Comparison of ENCODE assay signal across 12 mouse cellular contexts in genomic region chr11:53637046-53637802, GRCm38 (mm10). TPM values are rescaled to one million over a fixed set of nuclear protein-coding genes. Genes with fewer than 3 reads are reported as not detected.
DNase-seq lines count a peak whose midpoint lies in the region; ATAC-seq and TF ChIP-seq lines count a peak whose summit lies in the region.
"Had no signal": no experiment of that assay in that cellular context is flagged by ENCODE, and none has a peak within 500 bp of the region (broad histone marks: within the 10 kb centered on the region; RNA-seq: fewer than 3 reads in every experiment).

No protein-coding gene starts in this region.

- peaks cover 18% of the 10 kb centered on the region for H3K4me1 ChIP-seq in hindbrain, embryonic 10.5 days (replicated peaks)
- peaks cover 12% of the 10 kb centered on the region for H3K4me1 ChIP-seq in hindbrain, embryonic 16.5 days (ENCODE audit: control insufficient read depth, insufficient read depth, low read depth, low read length)
- peaks cover 39 to 79% of the 10 kb centered on the region in 2 experiments for H3K4me1 ChIP-seq in CH12.LX (ENCODE audit: control insufficient read depth in 1 of 2, insufficient read depth in 2 of 2)
- peaks cover 0 to 14% of the 10 kb centered on the region in 2 experiments; a peak in 1 of 4 replicates for H3K4me1 ChIP-seq in ES-E14 (ENCODE audit: control insufficient read depth in 2 of 2, insufficient read depth in 2 of 2, low read length in 2 of 2, poor library complexity in 1 of 2)
- peaks cover 6% of the 10 kb centered on the region; the same call in 1 of the 2 replicates for H3K4me1 ChIP-seq in hindbrain, postnatal 0 days (ENCODE audit: insufficient read depth, low read length)

- no peak for TF ChIP-seq EP300 in CH12.LX (IDR thresholded peaks at IDR 0.05; ENCODE audit: low read length)

- no peak for TF ChIP-seq POLR2A in CH12.LX (IDR thresholded peaks at IDR 0.05; ENCODE audit: low read depth, low read length)

- H3K4me3 ChIP-seq in hindbrain, embryonic 10.5 days = no peak overlapping the region
- H3K4me3 ChIP-seq in hindbrain, embryonic 16.5 days (ENCODE audit: low read length) = no peak overlapping the region
- H3K4me3 ChIP-seq in CH12.LX (replicated peaks in 1 of 3; ENCODE audit: low read depth in 2 of 3, low read length in 2 of 3, poor library complexity in 1 of 3) (peak overlapping the region; percentile 21 to 37 (median 25)), ES-E14 (ENCODE audit: insufficient read depth in 1 of 2, low read depth in 1 of 2, low read length in 2 of 2, poor library complexity in 1 of 2, severe bottlenecking in 1 of 2) (no peak overlapping the region)
- no peak overlapping the region for H3K4me3 ChIP-seq in hindbrain, postnatal 0 days (ENCODE audit: low read length)

- H3K27ac ChIP-seq in hindbrain, embryonic 10.5 days = no peak overlapping the region
- no peak overlapping the region for H3K27ac ChIP-seq in hindbrain, embryonic 16.5 days (ENCODE audit: low read depth, low read length)
- H3K27ac ChIP-seq in CH12.LX (ENCODE audit: insufficient read depth, low read depth) = peak overlapping the region; percentile 75
- no peak overlapping the region for H3K27ac ChIP-seq in ES-E14 (ENCODE audit: insufficient read depth, low read depth, low read length, poor library complexity, severe bottlenecking)
- no peak overlapping the region for H3K27ac ChIP-seq in hindbrain, postnatal 0 days
- H3K27ac ChIP-seq: left cerebral cortex, adult 2 months had no signal

- no peak for TF ChIP-seq CTCF in CH12.LX (conservative IDR thresholded peaks at IDR 0.05 in 1 of 2, IDR thresholded peaks at IDR 0.05 in 1 of 2; ENCODE audit: low read depth in 2 of 2, low read length in 2 of 2)
- TF ChIP-seq CTCF in hindbrain, postnatal 0 days (IDR thresholded peaks at IDR 0.05; ENCODE audit: low read depth) = no peak

- no peak for TF ChIP-seq RAD21 in CH12.LX (IDR thresholded peaks at IDR 0.05; ENCODE audit: low read depth, low read length)

- peak; percentile 38 for DNase-seq in hindbrain, embryonic 10.5 days (ENCODE audit: low spot score)
- DNase-seq in CH12.LX (ENCODE audit: extremely low read depth) (no peak), ES-E14 (ENCODE audit: low read depth, low spot score) (peak; percentile 48)
- DNase-seq in hindbrain, postnatal 0 days (ENCODE audit: low spot score) = peak; percentile 37
- DNase-seq in cerebellum, postnatal 36 days = no peak
- DNase-seq: adrenal gland, postnatal 36 days; cerebellum, adult 9-11 months had no signal

- H3K9ac ChIP-seq in hindbrain, embryonic 16.5 days (ENCODE audit: low read depth, low read length) = no peak overlapping the region
- H3K9ac ChIP-seq in CH12.LX (ENCODE audit: insufficient read depth, low read depth) = peak overlapping the region; percentile 64
- H3K9ac ChIP-seq in ES-E14 (ENCODE audit: insufficient read depth, low read depth, low read length, poor library complexity, severe bottlenecking) = no peak overlapping the region
- H3K9ac ChIP-seq in hindbrain, postnatal 0 days (replicated peaks; ENCODE audit: low read length) = no peak overlapping the region

- ATAC-seq in hindbrain, embryonic 16.5 days = no peak
- ATAC-seq in hindbrain, postnatal 0 days = no peak
- no peak for ATAC-seq in megakaryocyte, adult 5-6 weeks (ENCODE audit: poor library complexity, severe bottlenecking)

- in situ Hi-C loops in CH12.LX (cut with MboI; ENCODE audit: low pct_ligation_motif_present, low pct_unique_long_range_greater_than_20kb, low sequenced_read_pairs) (no loop called here), ES-E14 (cut with MboI; ENCODE audit: low sequenced_read_pairs in 2 of 2, unreplicated experiment in 2 of 2) (no loop called here)

- H3K36me3 ChIP-seq in hindbrain, embryonic 10.5 days = no peaks in the 10 kb centered on the region
- H3K36me3 ChIP-seq in hindbrain, embryonic 16.5 days (ENCODE audit: control insufficient read depth, insufficient read depth, low read length) = no peaks in the 10 kb centered on the region
- H3K36me3 ChIP-seq in CH12.LX (replicated peaks in 1 of 2; ENCODE audit: control insufficient read depth in 1 of 2, insufficient read depth in 1 of 2, low read length in 1 of 2) (peaks cover 0 to 21% of the 10 kb centered on the region in 2 experiments), ES-E14 (ENCODE audit: control insufficient read depth, insufficient read depth, low read length, poor library complexity, severe bottlenecking) (no peaks in the 10 kb centered on the region)
- H3K36me3 ChIP-seq in hindbrain, postnatal 0 days (ENCODE audit: insufficient read depth, low read length) = no peaks in the 10 kb centered on the region

- H3K79me2 ChIP-seq in CH12.LX (replicated peaks; ENCODE audit: control insufficient read depth, extremely low read depth, insufficient read depth, poor library complexity, severe bottlenecking) = no peaks in the 10 kb centered on the region

- 24% methylated on average over 21 of the region's 21 CpGs for WGBS in hindbrain, embryonic 10.5 days
- 20% methylated on average over 21 of the region's 21 CpGs for WGBS in hindbrain, embryonic 16.5 days
- WGBS in hindbrain, postnatal 0 days = 26% methylated on average over 21 of the region's 21 CpGs

- dilution Hi-C loops in CH12.LX (cut with MboI; ENCODE audit: extremely low pct_ligation_motif_present, extremely low pct_unique_long_range_greater_than_20kb, low sequenced_read_pairs) = no loop called here

- H3K4me2 ChIP-seq in hindbrain, embryonic 16.5 days (ENCODE audit: low read length) = no peak overlapping the region
- H3K4me2 ChIP-seq in CH12.LX (ENCODE audit: insufficient read depth, low read depth, poor library complexity, severe bottlenecking) = peak overlapping the region; percentile 93
- no peak overlapping the region; the same call in 1 of the 2 replicates for H3K4me2 ChIP-seq in hindbrain, postnatal 0 days (ENCODE audit: low read depth, low read length)

- H3K9me3 ChIP-seq in hindbrain, embryonic 10.5 days = no peaks in the 10 kb centered on the region
- no peaks in the 10 kb centered on the region for H3K9me3 ChIP-seq in hindbrain, embryonic 16.5 days (ENCODE audit: control insufficient read depth, low read length)
- peaks cover 1% of the 10 kb centered on the region for H3K9me3 ChIP-seq in CH12.LX (replicated peaks; ENCODE audit: low read length)
- H3K9me3 ChIP-seq in ES-E14 (ENCODE audit: control insufficient read depth, insufficient read depth, low read depth, low read length) = no peaks in the 10 kb centered on the region
- no peaks in the 10 kb centered on the region for H3K9me3 ChIP-seq in hindbrain, postnatal 0 days (ENCODE audit: low read length)

- H3K27me3 ChIP-seq in hindbrain, embryonic 10.5 days (ENCODE audit: insufficient read depth, poor library complexity, severe bottlenecking) = peaks cover 49% of the 10 kb centered on the region
- peaks cover 9% of the 10 kb centered on the region for H3K27me3 ChIP-seq in hindbrain, embryonic 16.5 days (replicated peaks; ENCODE audit: control insufficient read depth, insufficient read depth, low read length)
- no peaks in the 10 kb centered on the region for H3K27me3 ChIP-seq in CH12.LX (replicated peaks)
- no peaks in the 10 kb centered on the region for H3K27me3 ChIP-seq in hindbrain, postnatal 0 days (ENCODE audit: insufficient read depth, low read length)

TF ChIP-seq in CH12.LX, 34 proteins besides CTCF, POLR2A, EP300 and RAD21:
- no peak for TF ChIP-seq ZMIZ1 (IDR thresholded peaks at IDR 0.05; ENCODE audit: low read depth, low read length)
- 0 out of 2 replicates have a peak, but pooled peaks have one; percentile 54 for TF ChIP-seq TBP (conservative IDR thresholded peaks at IDR 0.05; ENCODE audit: low read depth, low read length)
- peak; percentile 12; the same call in 1 of the 2 replicates for TF ChIP-seq MAZ (IDR thresholded peaks at IDR 0.05; ENCODE audit: low read depth, low read length)
- TF ChIP-seq MEF2A (IDR thresholded peaks at IDR 0.05; ENCODE audit: borderline replicate concordance, low read depth, low read length) = no peak
- peak; percentile 19; the same call in 1 of the 2 replicates for TF ChIP-seq MAX (IDR thresholded peaks at IDR 0.05; ENCODE audit: low read length)

TF ChIP-seq in ES-E14, 5 proteins besides CTCF, POLR2A, EP300 and RAD21:
- TF ChIP-seq HCFC1 (IDR thresholded peaks at IDR 0.05; ENCODE audit: borderline replicate concordance, insufficient read depth, low read length) = no peak
- no peak for TF ChIP-seq MAFK (IDR thresholded peaks at IDR 0.05; ENCODE audit: insufficient read depth, low read depth, low read length)
- no peak for TF ChIP-seq ZC3H11A (IDR thresholded peaks at IDR 0.05; ENCODE audit: borderline replicate concordance, low read depth, low read length)
- no peak for TF ChIP-seq ZNF384 (IDR thresholded peaks at IDR 0.05; ENCODE audit: low read depth, low read length)
- no peak for TF ChIP-seq CHD2 (IDR thresholded peaks at IDR 0.05; ENCODE audit: low read depth, low read length)

RNA-seq across cellular contexts. Expression of gene Il13, which starts 2.7 kb away (rescaled TPM):
- not detected in 2 replicates for polyA plus RNA-seq in hindbrain, embryonic 10.5 days (2016; fragmentation: Nextera tagmentation; extraction: Ambion mirVana)
- not detected in 2 replicates for polyA plus RNA-seq in hindbrain, embryonic 16.5 days (2015; fragmentation: Nextera tagmentation; extraction: Ambion mirVana)
- 1.8 and 2.8 TPM in 2 replicates for total RNA-seq in CH12.LX (2012; rRNA removed)
- 3.4 and 4.8 TPM in 2 replicates for total RNA-seq in CH12.LX (2014; rRNA removed)
- polyA plus RNA-seq in CH12.LX (2012; ENCODE audit: insufficient read length, low read depth) = 2.8 and 3.6 TPM in 2 replicates
- not detected in 2 replicates for total RNA-seq in ES-E14 (2012; rRNA removed)
- not detected in 2 replicates for total RNA-seq in hindbrain, postnatal 0 days (2014; rRNA removed)
- not detected in 2 replicates for polyA plus RNA-seq in hindbrain, postnatal 0 days (2015; fragmentation: Nextera tagmentation; extraction: Ambion mirVana)
- 0.18 TPM in 2 replicates for total RNA-seq in megakaryocyte, adult 5-6 weeks (2015)
- total RNA-seq in megakaryocyte, adult 5-6 weeks (2017) = 0.28 and 0.62 TPM in 2 replicates
- total RNA-seq: adrenal gland, postnatal 36 days; left cerebral cortex, adult 2 months had no signal
- polyA plus RNA-seq: intestine, postnatal 0 days; urinary bladder, adult 2 months had no signal

RNA-seq across cellular contexts. Expression of gene Il4, which starts 18.8 kb away (rescaled TPM):
- 0.66 and 1.2 TPM in 2 replicates for polyA plus RNA-seq in hindbrain, embryonic 10.5 days (2016; fragmentation: Nextera tagmentation; extraction: Ambion mirVana)
- 3.9 and 4.5 TPM in 2 replicates for polyA plus RNA-seq in hindbrain, embryonic 16.5 days (2015; fragmentation: Nextera tagmentation; extraction: Ambion mirVana)
- total RNA-seq in CH12.LX (2012; rRNA removed) = 26.3 and 35.6 TPM in 2 replicates
- total RNA-seq in CH12.LX (2014; rRNA removed) = 75.5 and 83.1 TPM in 2 replicates
- 19.5 and 24.5 TPM in 2 replicates for polyA plus RNA-seq in CH12.LX (2012; ENCODE audit: insufficient read length, low read depth)
- total RNA-seq in ES-E14 (2012; rRNA removed) = not detected in 2 replicates
- total RNA-seq in hindbrain, postnatal 0 days (2014; rRNA removed) = not detected in 2 replicates
- polyA plus RNA-seq in hindbrain, postnatal 0 days (2015; fragmentation: Nextera tagmentation; extraction: Ambion mirVana) = 3.8 and 3.9 TPM in 2 replicates
- 5.5 and 13.1 TPM in 2 replicates for total RNA-seq in megakaryocyte, adult 5-6 weeks (2015)
- total RNA-seq in megakaryocyte, adult 5-6 weeks (2017) = 8.0 and 8.7 TPM in 2 replicates
- total RNA-seq: adrenal gland, postnatal 36 days; left cerebral cortex, adult 2 months had no signal

Comparison
In these comparisons a context has a peak if more than half of its experiments do, and no peak if none do; other contexts are left out.
1. DNase-seq: peak in hindbrain, embryonic 10.5 days (single experiment), ES-E14 (single experiment) and hindbrain, postnatal 0 days (single experiment); none in CH12.LX (single experiment) and cerebellum, postnatal 36 days (0 of 2).
2. H3K4me3 ChIP-seq: peak in CH12.LX (3 of 3); none in hindbrain, embryonic 10.5 days (single experiment), hindbrain, embryonic 16.5 days (single experiment), ES-E14 (0 of 2) and hindbrain, postnatal 0 days (single experiment).